Mouse (Mus musculus) midbrain, embryonic 11.5 days (tissue): ENCODE results near the gene Oxsr1. TPM values are rescaled to one million over a fixed set of nuclear protein-coding genes. Genes with fewer than 3 reads are reported as not detected.
"Not testable (repeated sequence)": the region's sequence is repeated elsewhere in the genome, so short reads cannot be mapped to it uniquely, and the experiment has no call there.

Experiments used
- ATAC-seq: fragments of 200-750 bp; cut with Nextera tagmentation; 2 replicates; pipeline ENCODE4 v1.8.0; 2017; ENCODE audit warnings: moderate TSS enrichment, moderate library complexity; ENCODE audit not compliant: low FRiP score
- DNase-seq: peaks from one replicate; pipeline ENCODE4 v3.0.0; 2015; ENCODE audit warnings: low spot score; ENCODE audit errors: missing footprints
- H3K27ac ChIP-seq: fragments of 300-500 bp; sonication (generic); 2 replicates; pipeline ENCODE4 v1.5.1; 2014; ENCODE audit warnings: low read depth, low read length
- H3K27me3 ChIP-seq: fragments of 300-500 bp; sonication (generic); 2 replicates; pipeline ENCODE4 v1.6.1; 2014; ENCODE audit warnings: mild to moderate bottlenecking, low read length, moderate library complexity, mixed read lengths; ENCODE audit not compliant: control insufficient read depth, insufficient read depth
- H3K36me3 ChIP-seq: fragments of 300-500 bp; sonication (generic); 2 replicates; pipeline ENCODE4 v1.6.1; 2014; ENCODE audit warnings: mild to moderate bottlenecking, low read length, moderate library complexity, mixed read lengths; ENCODE audit not compliant: control insufficient read depth, insufficient read depth
- H3K4me1 ChIP-seq: fragments of 300-500 bp; sonication (generic); 2 replicates; pipeline ENCODE4 v1.6.1; 2014; ENCODE audit warnings: low read length; ENCODE audit not compliant: control insufficient read depth, insufficient read depth
- H3K4me2 ChIP-seq: fragments of 300-500 bp; sonication (generic); 2 replicates; pipeline ENCODE4 v1.6.1; 2014; ENCODE audit warnings: mild to moderate bottlenecking, moderate library complexity
- H3K4me3 ChIP-seq: fragments of 300-500 bp; sonication (generic); 2 replicates; pipeline ENCODE4 v1.5.1; 2014; ENCODE audit warnings: low read depth, low read length
- H3K9ac ChIP-seq: fragments of 300-500 bp; sonication (generic); 2 replicates; pipeline ENCODE4 v1.6.1; 2014; ENCODE audit warnings: low read length
- H3K9me3 ChIP-seq: fragments of 300-500 bp; sonication (generic); 2 replicates; pipeline ENCODE4 v1.6.1; 2016; ENCODE audit warnings: low read length; ENCODE audit not compliant: control insufficient read depth
- whole genome bisulfite sequencing: fragments of 180-500 bp; shearing (Covaris S2); extraction: QIAGEN DNeasy Blood & Tissue Kit; methylation state at CpG from one replicate; pipeline ENCODE4 v1.1.7; 2014; 5-methylcytosine and 5-hydroxymethylcytosine counted together
- polyA plus RNA-seq: library from polyadenylated mRNA; unstranded; fragments of >200 nt; fragmentation: Nextera tagmentation; extraction: Ambion mirVana; gene quantifications from 2 replicates; pipeline ENCODE4 v1.2.1, GENCODE M21; 2014

The Oxsr1 gene
- polyA plus RNA-seq, 1 experiment from 2014 or later = 16.2 TPM

DNA sequence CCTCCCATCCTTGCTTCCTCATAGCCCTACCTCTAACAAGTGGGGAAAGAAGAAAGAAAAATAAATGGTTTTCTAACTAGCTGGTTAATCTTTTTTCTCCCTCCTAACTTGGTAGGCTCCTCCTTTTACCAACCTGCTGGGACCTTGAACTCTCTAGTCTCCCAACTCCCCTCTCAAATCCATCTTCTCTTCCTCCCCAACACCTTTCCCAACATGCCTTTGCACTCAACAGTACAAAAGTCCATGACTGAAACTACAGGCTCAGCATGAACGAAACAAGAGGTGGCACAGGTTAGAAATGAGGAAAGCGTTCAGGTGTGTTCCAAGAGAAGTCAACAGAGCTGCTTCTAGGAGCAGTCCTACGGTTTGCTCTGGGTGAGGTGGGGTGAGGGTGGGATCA is 83.0 kb downstream of the Oxsr1 start:
- Histone ChIP-seq H3K4me3 (no peak overlapping the region), H3K4me1 (no peaks in the 10 kb centered on the region), H3K27me3 (no peaks in the 10 kb centered on the region), H3K36me3 (no peaks in the 10 kb centered on the region), H3K4me2 (no peak overlapping the region), H3K9me3 (no peaks in the 10 kb centered on the region), H3K27ac (no peak overlapping the region), H3K9ac (no peak overlapping the region)
- no peak for DNase-seq
- no peak for ATAC-seq
- 94% methylated on average over 3 of the region's 3 CpGs for WGBS

DNA sequence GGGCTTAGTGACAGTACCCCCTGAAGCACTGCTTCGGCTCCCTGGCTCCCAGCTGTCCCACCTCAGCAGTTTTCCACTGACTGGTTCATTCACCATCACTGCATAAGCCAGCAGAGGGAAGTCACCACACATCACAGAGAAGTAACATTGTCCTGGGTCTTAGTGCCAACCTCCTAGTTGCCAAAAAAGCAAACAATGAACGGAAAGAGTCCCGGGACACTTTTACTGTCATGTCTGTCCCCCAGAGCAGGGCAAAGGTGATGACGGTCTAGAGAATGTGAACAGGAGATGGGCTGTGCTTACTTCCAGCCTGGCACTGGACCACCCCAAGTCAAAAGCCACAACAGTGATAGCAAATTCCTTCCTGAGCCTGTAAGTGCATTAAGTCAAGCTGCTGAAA is 83.4 kb downstream of the Oxsr1 start:
- no peaks in the 10 kb centered on the region for H3K9me3 ChIP-seq
- H3K9ac ChIP-seq = no peak overlapping the region
- H3K4me3 ChIP-seq = no peak overlapping the region
- H3K4me1 ChIP-seq = no peaks in the 10 kb centered on the region
- DNase-seq = no peak
- H3K27ac ChIP-seq = no peak overlapping the region
- H3K27me3 ChIP-seq = no peaks in the 10 kb centered on the region
- no peak for ATAC-seq
- 93% methylated on average over 4 of the region's 4 CpGs for WGBS
- H3K36me3 ChIP-seq = no peaks in the 10 kb centered on the region
- no peak overlapping the region for H3K4me2 ChIP-seq

GRCm38 (mm10) chr9:119231552-119231951 is 90.7 kb downstream of the Oxsr1 start:
- Histone ChIP-seq H3K27me3 (no peaks in the 10 kb centered on the region), H3K9ac (no peak overlapping the region), H3K4me2 (no peak overlapping the region), H3K36me3 (no peaks in the 10 kb centered on the region), H3K27ac (no peak overlapping the region), H3K4me3 (no peak overlapping the region), H3K9me3 (no peaks in the 10 kb centered on the region), H3K4me1 (no peaks in the 10 kb centered on the region)
- ATAC-seq (no peak), DNase-seq (no peak)
- WGBS = 94% methylated on average over 7 of the region's 7 CpGs

GRCm38 (mm10) chr9:119230829-119231228 is 91.4 kb downstream of the Oxsr1 start:
- H3K36me3 ChIP-seq = no peaks in the 10 kb centered on the region
- no peaks in the 10 kb centered on the region for H3K27me3 ChIP-seq
- ATAC-seq (no peak), DNase-seq (no peak)
- H3K4me1 ChIP-seq = no peaks in the 10 kb centered on the region
- no peak overlapping the region for H3K9ac ChIP-seq
- H3K9me3 ChIP-seq = no peaks in the 10 kb centered on the region
- WGBS = 85% methylated on average over 2 of the region's 2 CpGs
- H3K27ac ChIP-seq = no peak overlapping the region
- H3K4me3 ChIP-seq = no peak overlapping the region
- no peak overlapping the region for H3K4me2 ChIP-seq

DNA sequence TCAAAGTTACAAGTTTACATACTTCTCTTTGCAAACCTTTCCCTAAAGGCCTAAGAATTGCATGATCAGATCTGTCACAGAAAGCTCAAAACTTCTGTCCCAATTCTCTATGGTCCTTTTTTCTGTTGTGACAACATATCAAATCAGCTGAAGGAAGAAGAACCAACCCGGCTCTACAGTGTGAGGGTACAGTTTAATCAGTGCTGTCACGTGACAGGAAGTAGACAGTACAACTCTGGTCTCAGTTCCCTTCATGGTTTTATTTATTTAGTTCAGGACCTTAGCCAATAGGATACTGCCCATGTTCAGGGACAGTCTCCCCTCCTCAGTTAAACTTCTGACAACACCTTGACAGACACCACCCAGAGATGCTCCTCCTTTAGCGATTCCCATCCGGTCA is 102.0 kb downstream of the Oxsr1 start:
- Histone ChIP-seq H3K9ac (no peak overlapping the region), H3K27ac (no peak overlapping the region), H3K36me3 (no peaks in the 10 kb centered on the region), H3K9me3 (no peaks in the 10 kb centered on the region), H3K4me3 (no peak overlapping the region), H3K4me2 (no peak overlapping the region), H3K27me3 (no peaks in the 10 kb centered on the region), H3K4me1 (no peaks in the 10 kb centered on the region)
- 93% methylated on average over 4 of the region's 4 CpGs for WGBS
- ATAC-seq (no peak), DNase-seq (no peak)

DNA sequence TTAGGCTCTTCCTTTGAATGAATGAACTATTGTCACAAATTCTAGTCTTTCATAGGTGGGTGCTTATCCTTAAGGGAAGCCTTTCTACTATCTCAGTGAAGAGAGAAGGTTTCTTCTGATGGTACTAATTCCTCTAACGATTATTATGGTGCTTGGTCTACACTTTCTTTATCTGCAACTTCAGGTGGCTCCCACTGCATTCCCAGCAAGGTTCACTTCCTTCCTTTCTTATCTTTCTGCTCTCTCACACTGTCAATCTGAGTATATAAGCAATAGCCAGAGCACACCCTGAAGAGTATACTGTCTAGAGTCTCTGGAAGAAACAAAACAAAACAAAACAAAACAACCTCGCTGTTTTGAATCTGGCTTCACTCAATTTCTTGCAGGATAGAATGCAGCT is 102.6 kb downstream of the Oxsr1 start:
- no peaks in the 10 kb centered on the region for H3K4me1 ChIP-seq
- ATAC-seq (no peak), DNase-seq (no peak)
- H3K36me3 ChIP-seq = no peaks in the 10 kb centered on the region
- H3K27ac ChIP-seq = no peak overlapping the region
- no peak overlapping the region for H3K4me2 ChIP-seq
- no peak overlapping the region for H3K9ac ChIP-seq
- WGBS = 90% methylated on average over 2 of the region's 2 CpGs
- H3K27me3 ChIP-seq = no peaks in the 10 kb centered on the region
- no peak overlapping the region for H3K4me3 ChIP-seq
- H3K9me3 ChIP-seq = no peaks in the 10 kb centered on the region

- H3K9me3 ChIP-seq, ATAC-seq, H3K36me3 ChIP-seq, H3K9ac ChIP-seq, H3K27ac ChIP-seq, H3K27me3 ChIP-seq, DNase-seq, H3K4me3 ChIP-seq, H3K4me2 ChIP-seq, H3K4me1 ChIP-seq: not testable (repeated sequence)
- 87% methylated on average over 2 of the region's 2 CpGs for WGBS
Measured at GRCm38 (mm10) chr9:119215341-119215740, 106.9 kb downstream of the Oxsr1 start.

- 94% methylated on average over 6 of the region's 6 CpGs for WGBS
- no peaks in the 10 kb centered on the region for H3K4me1 ChIP-seq
- no peaks in the 10 kb centered on the region for H3K9me3 ChIP-seq
- no peaks in the 10 kb centered on the region for H3K27me3 ChIP-seq
- H3K4me3 ChIP-seq = no peak overlapping the region
- DNase-seq = no peak
- no peaks in the 10 kb centered on the region for H3K36me3 ChIP-seq
- no peak overlapping the region for H3K27ac ChIP-seq
- no peak overlapping the region for H3K4me2 ChIP-seq
- no peak overlapping the region for H3K9ac ChIP-seq
- ATAC-seq = no peak
Measured at GRCm38 (mm10) chr9:119214601-119215000, 107.6 kb downstream of the Oxsr1 start.

DNA sequence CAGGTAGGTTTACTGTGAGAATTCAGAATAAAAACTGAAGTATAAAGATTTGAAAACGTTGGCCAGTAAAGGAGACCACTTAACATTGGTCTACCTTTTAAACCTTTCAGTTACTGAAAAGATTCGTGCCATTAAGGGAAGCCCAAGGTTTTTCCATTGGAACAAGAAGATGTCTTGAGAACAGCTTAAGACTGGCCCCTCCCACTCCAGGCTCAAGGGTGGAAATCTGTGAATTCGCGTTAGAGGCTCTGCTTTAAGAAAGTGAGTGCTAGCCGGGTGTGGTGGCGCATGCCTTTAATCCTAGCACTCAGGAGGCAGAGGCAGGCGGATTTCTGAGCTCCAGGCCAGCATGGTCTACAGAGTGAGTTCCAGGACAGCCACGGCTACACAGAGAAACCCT is 109.2 kb downstream of the Oxsr1 start:
- no peak overlapping the region for H3K4me3 ChIP-seq
- H3K27ac ChIP-seq = no peak overlapping the region
- H3K4me1 ChIP-seq = no peaks in the 10 kb centered on the region
- ATAC-seq (no peak), DNase-seq (no peak)
- H3K36me3 ChIP-seq = no peaks in the 10 kb centered on the region
- no peaks in the 10 kb centered on the region for H3K9me3 ChIP-seq
- no peak overlapping the region for H3K9ac ChIP-seq
- 80% methylated on average over 8 of the region's 8 CpGs for WGBS
- H3K4me2 ChIP-seq = no peak overlapping the region
- no peaks in the 10 kb centered on the region for H3K27me3 ChIP-seq

- Histone ChIP-seq H3K4me3 (no peak within 1 kb of the TSS), H3K27me3 (no peaks in the 10 kb centered on the region), H3K27ac (no peak within 1 kb of the TSS), H3K36me3 (no peaks in the 10 kb centered on the region), H3K4me2 (no peak within 1 kb of the TSS), H3K9me3 (no peaks in the 10 kb centered on the region), H3K4me1 (no peaks in the 10 kb centered on the region), H3K9ac (no peak within 1 kb of the TSS)
- DNase-seq = no peak
- ATAC-seq = no peak
- 93% methylated on average over 4 of the region's 4 CpGs for WGBS
Measured at GRCm38 (mm10) chr9:119208998-119209397, 113.2 kb downstream of the Oxsr1 start, which contains the start of gene Slc22a13. Gene Slc22a13, minus strand, starts transcription at chr9:119209098.
